Comparison of ENCODE assay signal across 9 mouse cellular contexts in genomic region chr13:112998427-112999201, GRCm38 (mm10). TPM values are rescaled to one million over a fixed set of nuclear protein-coding genes. Genes with fewer than 3 reads are reported as not detected.
DNase-seq lines count a peak whose midpoint lies in the region; ATAC-seq and TF ChIP-seq lines count a peak whose summit lies in the region.
"Had no signal": no experiment of that assay in that cellular context is flagged by ENCODE, and none has a peak within 500 bp of the region (broad histone marks: within the 10 kb centered on the region; RNA-seq: fewer than 3 reads in every experiment).

No protein-coding gene starts in this region.

- TF ChIP-seq EP300 in stomach, postnatal 0 days (optimal IDR thresholded peaks at IDR 0.05) = no peak

- H3K4me1 ChIP-seq in brown adipose tissue, adult 24 weeks (ENCODE audit: control insufficient read depth, insufficient read depth, insufficient read length, low read length) = 0 out of 2 replicates have a peak, but pooled peaks cover 2% of the 10 kb centered on the region
- peaks cover 7% of the 10 kb centered on the region for H3K4me1 ChIP-seq in heart, embryonic 16.5 days (ENCODE audit: control insufficient read depth, insufficient read depth, low read length)
- H3K4me1 ChIP-seq in midbrain, embryonic 11.5 days (ENCODE audit: control insufficient read depth, insufficient read depth, low read length) = peaks cover 3% of the 10 kb centered on the region
- H3K4me1 ChIP-seq in stomach, postnatal 0 days (replicated peaks; ENCODE audit: control insufficient read depth, insufficient read depth) = peaks cover 9% of the 10 kb centered on the region; the same call in 1 of the 2 replicates

- no peak overlapping the region for H3K27ac ChIP-seq in brown adipose tissue, adult 24 weeks (replicated peaks; ENCODE audit: low read depth, low read length)
- no peak overlapping the region for H3K27ac ChIP-seq in heart, embryonic 16.5 days (ENCODE audit: low read length)
- no peak overlapping the region for H3K27ac ChIP-seq in midbrain, embryonic 11.5 days (ENCODE audit: low read depth, low read length)
- H3K27ac ChIP-seq in stomach, postnatal 0 days (replicated peaks) = no peak overlapping the region

- WGBS in heart, embryonic 16.5 days = 1% methylated on average over 46 of the region's 46 CpGs
- WGBS in midbrain, embryonic 11.5 days = under 1% methylated on average over 46 of the region's 46 CpGs
- under 1% methylated on average over 46 of the region's 46 CpGs for WGBS in stomach, postnatal 0 days

- peak overlapping the region; percentile 72 for H3K4me2 ChIP-seq in heart, embryonic 16.5 days (ENCODE audit: low read depth, low read length)
- peak overlapping the region; percentile 80 for H3K4me2 ChIP-seq in midbrain, embryonic 11.5 days
- peak overlapping the region; percentile 77 for H3K4me2 ChIP-seq in stomach, postnatal 0 days (replicated peaks; ENCODE audit: low read depth)

- H3K79me3 ChIP-seq in C2C12 (ENCODE audit: low read depth) = no peaks in the 10 kb centered on the region

- peak overlapping the region; percentile 77 for H3ac ChIP-seq in C2C12 (ENCODE audit: control insufficient read depth, insufficient read length, low read depth)

- peak overlapping the region; percentile 6; the same call in 1 of the 2 replicates for H3K9ac ChIP-seq in heart, embryonic 16.5 days (ENCODE audit: low read length)
- peak overlapping the region; percentile 44; the same call in 1 of the 2 replicates for H3K9ac ChIP-seq in midbrain, embryonic 11.5 days (ENCODE audit: low read length)
- H3K9ac ChIP-seq in stomach, postnatal 0 days (ENCODE audit: low read length) = peak overlapping the region; percentile 45; the same call in 1 of the 2 replicates

- no peak for ATAC-seq in heart, embryonic 16.5 days (replicated peaks; ENCODE audit: extremely low read depth, insufficient read depth, low FRiP score)
- ATAC-seq in midbrain, embryonic 11.5 days (ENCODE audit: low FRiP score) = peak; percentile 51
- ATAC-seq in stomach, postnatal 0 days (ENCODE audit: low FRiP score, low TSS enrichment) = peak; percentile 58; the same call in 1 of the 2 replicates

- no peak for TF ChIP-seq CTCF in C2C12 (IDR thresholded peaks at IDR 0.05; ENCODE audit: control insufficient read depth, insufficient read depth, insufficient read length)
- TF ChIP-seq CTCF in stomach, postnatal 0 days (IDR thresholded peaks at IDR 0.05; ENCODE audit: low read depth) = no peak

- peaks cover 12% of the 10 kb centered on the region for H3K27me3 ChIP-seq in C2C12 (ENCODE audit: control insufficient read depth, insufficient read depth, insufficient read length)
- H3K27me3 ChIP-seq in heart, embryonic 16.5 days (ENCODE audit: control insufficient read depth, insufficient read depth, low read length) = peaks cover 47% of the 10 kb centered on the region
- H3K27me3 ChIP-seq in midbrain, embryonic 11.5 days (ENCODE audit: control insufficient read depth, insufficient read depth, low read length) = peaks cover 67% of the 10 kb centered on the region
- H3K27me3 ChIP-seq in stomach, postnatal 0 days (ENCODE audit: control insufficient read depth, insufficient read depth, low read length) = peaks cover 16% of the 10 kb centered on the region

- no peaks in the 10 kb centered on the region for H3K36me3 ChIP-seq in C2C12 (ENCODE audit: control insufficient read depth, insufficient read depth)
- no peaks in the 10 kb centered on the region for H3K36me3 ChIP-seq in heart, embryonic 16.5 days (ENCODE audit: control insufficient read depth, insufficient read depth)
- H3K36me3 ChIP-seq in midbrain, embryonic 11.5 days (ENCODE audit: control insufficient read depth, insufficient read depth, low read length) = no peaks in the 10 kb centered on the region
- no peaks in the 10 kb centered on the region for H3K36me3 ChIP-seq in stomach, postnatal 0 days (ENCODE audit: control insufficient read depth, insufficient read depth, low read length)

- no peaks in the 10 kb centered on the region for H3K79me2 ChIP-seq in C2C12 (ENCODE audit: control insufficient read depth, insufficient read depth)

- peak overlapping the region; percentile 14 for H3K4me3 ChIP-seq in C2C12 (ENCODE audit: insufficient read depth, poor library complexity, severe bottlenecking)
- peak overlapping the region; percentile 29 for H3K4me3 ChIP-seq in brown adipose tissue, adult 24 weeks (ENCODE audit: insufficient read depth, low read depth, low read length)
- H3K4me3 ChIP-seq in heart, embryonic 16.5 days (ENCODE audit: low read length) = peak overlapping the region; percentile 50
- H3K4me3 ChIP-seq in midbrain, embryonic 11.5 days (ENCODE audit: low read depth, low read length) = peak overlapping the region; percentile 40
- H3K4me3 ChIP-seq in stomach, postnatal 0 days (ENCODE audit: low read depth, low read length) = peak overlapping the region; percentile 39

- H3K9me3 ChIP-seq in heart, embryonic 16.5 days (replicated peaks; ENCODE audit: control insufficient read depth, low read length) = no peaks in the 10 kb centered on the region
- H3K9me3 ChIP-seq in midbrain, embryonic 11.5 days (ENCODE audit: control insufficient read depth, low read length) = no peaks in the 10 kb centered on the region
- H3K9me3 ChIP-seq in stomach, postnatal 0 days (ENCODE audit: control insufficient read depth, low read length) = no peaks in the 10 kb centered on the region

- peak; percentile 40 to 49 for DNase-seq in cerebellum, postnatal 25 days
- no peak for DNase-seq in cerebellum, postnatal 4 days (ENCODE audit: low spot score in 2 of 2)
- peak; percentile 30 to 53 for DNase-seq in left cerebral cortex, adult 9 months (ENCODE audit: low spot score in 2 of 2)
- DNase-seq in midbrain, embryonic 11.5 days (ENCODE audit: low spot score, missing footprints) = peak; percentile 95
- peak; percentile 62 for DNase-seq in stomach, postnatal 0 days (ENCODE audit: low spot score)

TF ChIP-seq in C2C12, 6 proteins besides CTCF, POLR2A, EP300 and RAD21:
- TF ChIP-seq USF1 (IDR thresholded peaks at IDR 0.05; ENCODE audit: low read depth) (peak; percentile 86), FOSL1 (IDR thresholded peaks at IDR 0.05; ENCODE audit: insufficient read depth, low read length, poor library complexity, severe bottlenecking) (peak; percentile 27), MAX (IDR thresholded peaks at IDR 0.05) (peak; percentile 64), MYOD1 (IDR thresholded peaks at IDR 0.05; ENCODE audit: control insufficient read depth, insufficient read length, low read depth) (no peak)

RNA-seq across cellular contexts. Expression of gene Mcidas, which starts 5.0 kb away (rescaled TPM):
- 0.02 TPM for polyA plus RNA-seq in C2C12 (2012; fragmentation: generic; extraction: Trizol)
- not detected in 2 replicates for polyA plus RNA-seq in brown adipose tissue, adult 24 weeks (2012; ENCODE audit: insufficient read depth, insufficient read length, missing spikeins)
- polyA plus RNA-seq in heart, embryonic 16.5 days (2015; fragmentation: Nextera tagmentation; extraction: Ambion mirVana) = 0.62 and 1.2 TPM in 2 replicates
- 0.12 TPM in 2 replicates for polyA plus RNA-seq in midbrain, embryonic 11.5 days (2014; fragmentation: Nextera tagmentation; extraction: Ambion mirVana)
- polyA plus RNA-seq in stomach, postnatal 0 days (2015; fragmentation: Nextera tagmentation; extraction: Ambion mirVana) = 0.11 and 0.17 TPM in 2 replicates
- polyA plus RNA-seq: large intestine, adult 2 months had no signal

RNA-seq across cellular contexts. Expression of gene Ccno, which starts 11.0 kb away (rescaled TPM):
- 7.6 TPM for polyA plus RNA-seq in C2C12 (2012; fragmentation: generic; extraction: Trizol)
- polyA plus RNA-seq in brown adipose tissue, adult 24 weeks (2012; ENCODE audit: insufficient read depth, insufficient read length, missing spikeins) = 0.95 TPM in 1 of 2 replicates, not detected in the other
- polyA plus RNA-seq in heart, embryonic 16.5 days (2015; fragmentation: Nextera tagmentation; extraction: Ambion mirVana) = 0.87 and 2.0 TPM in 2 replicates
- 0.39 and 0.68 TPM in 2 replicates for polyA plus RNA-seq in midbrain, embryonic 11.5 days (2014; fragmentation: Nextera tagmentation; extraction: Ambion mirVana)
- polyA plus RNA-seq in stomach, postnatal 0 days (2015; fragmentation: Nextera tagmentation; extraction: Ambion mirVana) = 0.21 and 0.41 TPM in 2 replicates

RNA-seq across cellular contexts. Expression of gene Cdc20b, which starts 36.3 kb away (rescaled TPM):
- polyA plus RNA-seq in C2C12 (2012; fragmentation: generic; extraction: Trizol) = 0.04 TPM
- polyA plus RNA-seq in brown adipose tissue, adult 24 weeks (2012; ENCODE audit: insufficient read depth, insufficient read length, missing spikeins) = not detected in 2 replicates
- 0.38 and 0.62 TPM in 2 replicates for polyA plus RNA-seq in heart, embryonic 16.5 days (2015; fragmentation: Nextera tagmentation; extraction: Ambion mirVana)
- polyA plus RNA-seq in midbrain, embryonic 11.5 days (2014; fragmentation: Nextera tagmentation; extraction: Ambion mirVana) = not detected in 2 replicates
- polyA plus RNA-seq in stomach, postnatal 0 days (2015; fragmentation: Nextera tagmentation; extraction: Ambion mirVana) = not detected in 2 replicates

RNA-seq across cellular contexts. Expression of gene Gpx8, which starts 47.6 kb away (rescaled TPM):
- 210 TPM for polyA plus RNA-seq in C2C12 (2012; fragmentation: generic; extraction: Trizol)
- polyA plus RNA-seq in brown adipose tissue, adult 24 weeks (2012; ENCODE audit: insufficient read depth, insufficient read length, missing spikeins) = 143 and 181 TPM in 2 replicates
- 98.0 and 103 TPM in 2 replicates for polyA plus RNA-seq in heart, embryonic 16.5 days (2015; fragmentation: Nextera tagmentation; extraction: Ambion mirVana)
- polyA plus RNA-seq in midbrain, embryonic 11.5 days (2014; fragmentation: Nextera tagmentation; extraction: Ambion mirVana) = 117 and 123 TPM in 2 replicates
- 96.8 and 104 TPM in 2 replicates for polyA plus RNA-seq in stomach, postnatal 0 days (2015; fragmentation: Nextera tagmentation; extraction: Ambion mirVana)

Comparison
In these comparisons a context has a peak if more than half of its experiments do, and no peak if none do; other contexts are left out.
1. DNase-seq: peak in cerebellum, postnatal 25 days (2 of 2), left cerebral cortex, adult 9 months (2 of 2), midbrain, embryonic 11.5 days (single experiment) and stomach, postnatal 0 days (single experiment); none in cerebellum, postnatal 4 days (0 of 2).
2. Peak in every context shown above with its lines, with median percentiles within 50 percentile points of each other: H3K4me3 ChIP-seq, H3K4me2 ChIP-seq and H3K9ac ChIP-seq.